Mouse (Mus musculus): Measurements from ENCODE around the gene Ciapin1. TPM values are rescaled to one million over a fixed set of nuclear protein-coding genes. Genes with fewer than 3 reads are reported as not detected.

Ciapin1 gene
- polyA plus RNA-seq, 1 experiment from 2014 or later = 112 TPM

- no peak overlapping the region for H3K27ac ChIP-seq
- H3K27me3 ChIP-seq (ENCODE audit: insufficient read depth, low read length) = no peaks in the 10 kb centered on the region
- no peak overlapping the region for H3K4me3 ChIP-seq (replicated peaks; ENCODE audit: low read depth, low read length)
- ATAC-seq (replicated peaks; ENCODE audit: low FRiP score, low read depth) (no peak), DNase-seq (ENCODE audit: low spot score) (no peak)
- H3K36me3 ChIP-seq (ENCODE audit: insufficient read depth, low read length) = no peaks in the 10 kb centered on the region
- TF ChIP-seq CTCF (IDR thresholded peaks at IDR 0.05; ENCODE audit: low read depth) = no peak
- no peak overlapping the region for H3K9ac ChIP-seq (ENCODE audit: low read depth, low read length)
- H3K9me3 ChIP-seq (replicated peaks; ENCODE audit: low read length) = no peaks in the 10 kb centered on the region
- WGBS = 86% methylated on average over 4 of the region's 4 CpGs
- H3K4me2 ChIP-seq (ENCODE audit: low read length) = no peak overlapping the region
- H3K4me1 ChIP-seq (replicated peaks; ENCODE audit: insufficient read depth, low read length) = no peaks in the 10 kb centered on the region
Observed at GRCm38 (mm10) chr8:94794368-94794767, 43.8 kb downstream of the Ciapin1 start.

DNA sequence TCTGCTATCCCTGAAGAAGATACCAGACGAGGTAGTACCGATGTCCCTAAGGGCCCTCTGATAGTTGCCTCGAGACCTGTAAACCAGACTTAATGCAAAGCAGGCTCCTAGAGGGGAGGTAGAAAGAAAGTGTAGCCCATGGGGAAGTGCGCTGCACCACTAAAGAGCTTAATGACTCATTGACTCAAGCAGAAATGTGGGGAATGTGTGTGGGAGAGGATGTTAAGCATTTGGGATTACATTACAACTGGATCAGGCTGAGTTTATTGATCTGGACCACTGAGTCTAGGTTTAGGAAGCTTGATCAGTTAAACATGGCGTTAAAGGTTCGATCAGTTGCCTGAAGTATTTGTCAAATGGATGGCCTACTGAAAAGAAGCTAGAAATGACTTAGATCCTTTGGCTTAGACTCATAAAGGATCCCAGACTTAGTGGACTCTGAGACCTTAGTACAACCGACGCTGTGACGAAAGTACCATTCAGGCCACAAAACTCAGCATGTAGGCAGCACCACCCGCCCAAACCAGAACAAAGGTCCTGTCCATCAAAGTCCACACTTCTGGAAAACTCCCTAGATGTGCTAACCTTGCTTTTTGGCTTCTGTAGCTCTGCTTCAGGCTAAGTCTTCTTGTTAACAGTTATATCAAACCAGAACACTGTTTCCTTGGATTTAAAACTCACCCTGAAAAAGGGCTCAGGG, 48.8 kb downstream of the Ciapin1 start:
- Histone ChIP-seq H3K4me2 (ENCODE audit: low read length) (no peak overlapping the region), H3K9me3 (replicated peaks; ENCODE audit: low read length) (no peaks in the 10 kb centered on the region), H3K36me3 (ENCODE audit: insufficient read depth, low read length) (no peaks in the 10 kb centered on the region), H3K27me3 (ENCODE audit: insufficient read depth, low read length) (no peaks in the 10 kb centered on the region), H3K4me3 (replicated peaks; ENCODE audit: low read depth, low read length) (no peak overlapping the region), H3K4me1 (replicated peaks; ENCODE audit: insufficient read depth, low read length) (0 out of 2 replicates have a peak, but pooled peaks cover 8% of the 10 kb centered on the region), H3K9ac (ENCODE audit: low read depth, low read length) (no peak overlapping the region), H3K27ac (no peak overlapping the region)
- WGBS = 66% methylated on average over 10 of the region's 10 CpGs
- DNase-seq (ENCODE audit: low spot score) (peak; percentile 23), ATAC-seq (replicated peaks; ENCODE audit: low FRiP score, low read depth) (no peak)
- no peak for TF ChIP-seq CTCF (IDR thresholded peaks at IDR 0.05; ENCODE audit: low read depth)

GRCm38 (mm10) chr8:94787524-94788501, 50.3 kb downstream of the Ciapin1 start:
- DNase-seq (ENCODE audit: low spot score) (peak; percentile 79), ATAC-seq (replicated peaks; ENCODE audit: low FRiP score, low read depth) (peak; percentile 59)
- Histone ChIP-seq H3K4me3 (replicated peaks; ENCODE audit: low read depth, low read length) (no peak overlapping the region), H3K9ac (ENCODE audit: low read depth, low read length) (no peak overlapping the region), H3K27ac (peak overlapping the region; percentile 38), H3K36me3 (ENCODE audit: insufficient read depth, low read length) (no peaks in the 10 kb centered on the region), H3K27me3 (ENCODE audit: insufficient read depth, low read length) (no peaks in the 10 kb centered on the region), H3K4me1 (replicated peaks; ENCODE audit: insufficient read depth, low read length) (0 out of 2 replicates have a peak, but pooled peaks cover 8% of the 10 kb centered on the region), H3K9me3 (replicated peaks; ENCODE audit: low read length) (no peaks in the 10 kb centered on the region), H3K4me2 (ENCODE audit: low read length) (no peak overlapping the region)
- TF ChIP-seq CTCF (IDR thresholded peaks at IDR 0.05; ENCODE audit: low read depth) = no peak
- WGBS = 44% methylated on average over 15 of the region's 15 CpGs

GRCm38 (mm10) chr8:94785995-94786595, 52.1 kb downstream of the Ciapin1 start:
- Histone ChIP-seq H3K27ac (no peak overlapping the region), H3K9ac (ENCODE audit: low read depth, low read length) (no peak overlapping the region), H3K9me3 (replicated peaks; ENCODE audit: low read length) (no peaks in the 10 kb centered on the region), H3K4me3 (replicated peaks; ENCODE audit: low read depth, low read length) (no peak overlapping the region), H3K4me1 (replicated peaks; ENCODE audit: insufficient read depth, low read length) (peaks cover 19% of the 10 kb centered on the region), H3K27me3 (ENCODE audit: insufficient read depth, low read length) (no peaks in the 10 kb centered on the region), H3K36me3 (ENCODE audit: insufficient read depth, low read length) (no peaks in the 10 kb centered on the region), H3K4me2 (ENCODE audit: low read length) (no peak overlapping the region)
- DNase-seq (ENCODE audit: low spot score) = no peak
- WGBS = 70% methylated on average over 6 of the region's 6 CpGs
- TF ChIP-seq CTCF (IDR thresholded peaks at IDR 0.05; ENCODE audit: low read depth) = no peak
- no peak for ATAC-seq (replicated peaks; ENCODE audit: low FRiP score, low read depth)

DNA sequence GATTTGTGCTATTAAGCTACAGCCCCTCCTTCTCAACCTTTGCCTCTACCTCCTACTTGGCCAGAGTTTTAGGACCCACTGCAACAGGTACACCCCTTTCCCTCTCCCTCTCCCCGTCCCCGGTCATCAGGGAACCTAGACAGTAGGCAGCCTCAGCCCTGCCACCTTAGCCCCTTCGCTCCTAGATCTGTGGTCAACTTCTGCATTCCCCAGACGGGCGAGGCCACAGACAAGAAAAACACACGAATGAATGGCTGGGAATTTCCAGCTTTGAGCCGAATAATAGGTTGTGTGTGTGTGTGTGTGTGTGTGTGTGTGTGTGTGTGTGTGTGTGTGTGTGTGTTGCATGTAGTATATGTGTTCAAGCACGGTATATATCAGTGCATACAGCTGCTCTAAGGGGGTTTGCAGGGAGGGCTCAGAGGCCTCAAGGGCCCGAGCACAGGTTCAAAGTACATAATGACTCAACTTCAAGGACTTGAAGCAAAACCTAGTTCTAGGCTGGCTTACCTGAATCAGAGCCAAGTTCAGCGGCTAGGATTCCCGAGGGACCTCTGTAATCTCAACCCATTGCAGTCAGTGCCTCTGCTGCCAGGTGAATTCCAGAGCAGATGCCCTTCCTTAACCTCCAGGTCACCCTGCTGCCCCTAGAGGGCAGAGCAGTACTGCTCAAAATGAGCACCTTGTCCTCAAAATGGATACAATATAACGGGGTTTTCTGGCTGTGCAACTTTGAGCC, 52.7 kb downstream of the Ciapin1 start:
- Histone ChIP-seq H3K4me3 (replicated peaks; ENCODE audit: low read depth, low read length) (no peak overlapping the region), H3K4me1 (replicated peaks; ENCODE audit: insufficient read depth, low read length) (peaks cover 20% of the 10 kb centered on the region), H3K27ac (peak overlapping the region; percentile 19; the same call in 1 of the 2 replicates), H3K36me3 (ENCODE audit: insufficient read depth, low read length) (no peaks in the 10 kb centered on the region), H3K4me2 (ENCODE audit: low read length) (no peak overlapping the region), H3K9ac (ENCODE audit: low read depth, low read length) (no peak overlapping the region), H3K27me3 (ENCODE audit: insufficient read depth, low read length) (no peaks in the 10 kb centered on the region), H3K9me3 (replicated peaks; ENCODE audit: low read length) (no peaks in the 10 kb centered on the region)
- DNase-seq (ENCODE audit: low spot score) = peak; percentile 32
- TF ChIP-seq CTCF (IDR thresholded peaks at IDR 0.05; ENCODE audit: low read depth) = peak; percentile 53
- WGBS = 57% methylated on average over 12 of the region's 12 CpGs
- ATAC-seq (replicated peaks; ENCODE audit: low FRiP score, low read depth) = no peak
